Mouse (Mus musculus): ENCODE results near the gene Gga3.

GRCm38 (mm10) chr11:115587984-115588383 is 15.9 kb downstream of the Gga3 start:
- no peak for TF ChIP-seq POLR2A (IDR thresholded peaks at IDR 0.05; ENCODE audit: extremely low read depth, insufficient read depth, low read length)
- TF ChIP-seq CTCF (IDR thresholded peaks at IDR 0.05; ENCODE audit: extremely low read depth, insufficient read depth, low read length) = no peak
